Mouse (Mus musculus) left cerebral cortex, postnatal 10 days (tissue): ENCODE measurements at regions not wholly inside any gene's neighbourhood (a gene's known extent, or its start where the extent isn't known, plus 50 kb on each side); places are given as distances from the start of the nearest gene placed in this dataset. TPM values are rescaled to one million over a fixed set of nuclear protein-coding genes. Genes with fewer than 3 reads are reported as not detected.

Experiments used
- microRNA-seq: library from miRNA; unstranded; fragments of <30 nt; microRNA quantifications from one replicate; pipeline ENCODE4 v1.2.0, GENCODE M21; 2022

Small RNA genes in the stretch of these regions (microRNA-seq; reads per million reads assigned to microRNA genes)
- gene Gm22825 (not detected), gene Gm23646 (not detected)
